Mouse (Mus musculus) heart, postnatal 25 days (tissue): ENCODE results near the gene Dock8. TPM values are rescaled to one million over a fixed set of nuclear protein-coding genes. Genes with fewer than 3 reads are reported as not detected.

Experiments
- DNase-seq: peaks from one replicate; pipeline ENCODE4 v3.0.0; 2022; ENCODE audit warnings: low spot score
- intact Hi-C: fragments of 180-260 bp; cut with DNase I; formaldehyde crosslinking; loops from one replicate; pipeline ENCODE4 v1.15.1; 2025
- total RNA-seq, 2 experiments: library from RNA; stranded (reverse); gene quantifications; 2 replicates each; pipeline ENCODE4 v1.2.3; 2021

Gene Dock8
- total RNA-seq, 2 experiments from 2014 or later, result 15.8 to 21.7 TPM

- intact Hi-C loops, result no loop called here
- no peak for DNase-seq
Observed at GRCm38 (mm10) chr19:25232032-25232431, 232.7 kb downstream of the Dock8 start.

- intact Hi-C loops, result loop anchor here (5.0 kb wide), 1 partner anchor 90 kb away; no protein-coding TSS in a partner anchor
- DNase-seq, result peak; percentile 25
Observed at GRCm38 (mm10) chr19:25236596-25237491, 237.5 kb downstream of the Dock8 start, which contains the start of gene Kank1. Kank1 (plus strand) TSS chr19:25236975.

- DNase-seq, result peak; percentile 6
- intact Hi-C loops, result loop anchor here (5.0 kb wide), 1 partner anchor 90 kb away; no protein-coding TSS in a partner anchor
Observed at GRCm38 (mm10) chr19:25237492-25238040, 238.2 kb downstream of the Dock8 start.

DNA sequence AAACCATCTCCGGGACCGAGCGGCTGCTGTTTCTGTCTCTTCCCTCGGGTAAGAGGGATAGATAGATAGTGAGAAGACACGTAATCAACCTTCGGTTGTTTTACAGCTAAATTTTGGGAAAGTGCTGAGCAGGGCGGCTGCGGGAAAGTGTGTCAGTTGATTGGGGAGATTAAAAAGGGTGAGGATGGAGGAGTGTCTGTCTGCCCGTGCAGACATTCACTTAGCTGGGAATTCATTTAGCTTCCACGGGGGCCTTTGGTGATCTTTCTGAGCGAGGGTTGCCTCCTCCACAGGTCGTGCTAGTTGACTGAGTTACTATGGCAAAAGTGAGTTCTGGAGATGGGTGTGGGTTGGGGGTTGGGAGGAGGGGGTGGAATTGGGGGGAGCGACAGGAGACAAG lies 238.8 kb downstream of the Dock8 start:
- DNase-seq, result no peak
- intact Hi-C loops, result loop anchor here (5.0 kb wide), 1 partner anchor 89 kb away; no protein-coding TSS in a partner anchor

DNA sequence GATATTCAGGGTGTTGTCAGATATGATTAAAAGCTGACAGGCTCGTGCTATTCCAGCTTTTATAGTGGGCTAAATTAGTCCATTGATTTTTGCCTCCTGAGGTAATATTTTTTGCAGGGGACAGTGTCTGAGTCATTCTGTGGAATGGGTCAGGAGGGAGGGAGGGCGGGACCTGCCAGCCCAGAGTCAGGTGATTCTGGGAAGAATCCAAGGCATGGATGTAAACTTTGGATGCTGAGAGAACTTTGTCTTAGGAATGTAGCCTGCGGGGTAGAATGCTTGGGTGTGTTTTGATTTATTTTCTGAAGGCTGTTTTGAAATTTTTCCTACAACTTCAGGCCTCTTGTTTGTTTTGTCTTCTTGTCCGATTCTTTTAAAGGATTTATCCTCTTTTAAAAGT lies 244.2 kb downstream of the Dock8 start:
- DNase-seq, result no peak
- intact Hi-C loops, result no loop called here

DNA sequence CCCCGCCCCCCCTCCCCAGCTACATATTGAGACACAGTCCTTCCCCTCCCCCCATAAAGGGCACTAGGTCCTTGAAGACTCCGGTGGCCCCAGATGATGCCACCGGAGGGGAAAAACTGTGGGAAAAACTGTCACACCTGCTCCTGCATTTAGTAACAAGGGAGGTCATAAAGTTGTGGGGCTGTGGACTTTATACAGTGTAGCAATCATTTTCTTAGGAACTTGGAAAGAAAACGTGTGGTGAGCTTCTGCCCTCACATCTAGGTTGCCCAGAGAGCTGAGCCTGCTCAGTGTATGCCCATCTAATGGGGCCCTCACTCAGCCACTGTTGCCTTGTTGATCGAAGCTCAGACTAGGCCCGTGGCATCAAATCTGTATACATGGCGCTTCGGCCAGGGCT lies 246.7 kb downstream of the Dock8 start:
- intact Hi-C loops, result no loop called here
- no peak for DNase-seq

GRCm38 (mm10) chr19:25247858-25248552 lies 248.7 kb downstream of the Dock8 start:
- no peak for DNase-seq
- intact Hi-C loops, result no loop called here

DNA sequence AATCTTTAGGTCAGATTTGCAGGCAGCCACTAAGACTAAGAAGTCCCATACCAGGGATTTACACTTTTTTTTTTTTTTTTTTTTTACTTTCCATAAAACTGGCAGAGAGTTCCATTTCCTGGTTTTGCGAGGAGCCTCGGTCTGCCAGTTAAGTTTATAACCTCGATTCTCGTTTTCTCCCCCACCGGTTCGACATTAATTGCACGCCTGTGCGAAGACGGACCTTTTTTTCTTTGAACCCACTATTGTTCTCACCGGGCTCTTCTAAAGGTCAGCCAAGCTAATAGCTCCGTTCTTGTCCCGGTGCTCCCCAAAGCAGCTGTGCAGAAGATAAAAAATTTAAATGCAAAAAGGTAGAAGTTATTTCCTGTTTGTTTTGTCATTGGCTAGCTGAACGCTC lies 249.9 kb downstream of the Dock8 start:
- intact Hi-C loops, result no loop called here
- DNase-seq, result no peak

DNA sequence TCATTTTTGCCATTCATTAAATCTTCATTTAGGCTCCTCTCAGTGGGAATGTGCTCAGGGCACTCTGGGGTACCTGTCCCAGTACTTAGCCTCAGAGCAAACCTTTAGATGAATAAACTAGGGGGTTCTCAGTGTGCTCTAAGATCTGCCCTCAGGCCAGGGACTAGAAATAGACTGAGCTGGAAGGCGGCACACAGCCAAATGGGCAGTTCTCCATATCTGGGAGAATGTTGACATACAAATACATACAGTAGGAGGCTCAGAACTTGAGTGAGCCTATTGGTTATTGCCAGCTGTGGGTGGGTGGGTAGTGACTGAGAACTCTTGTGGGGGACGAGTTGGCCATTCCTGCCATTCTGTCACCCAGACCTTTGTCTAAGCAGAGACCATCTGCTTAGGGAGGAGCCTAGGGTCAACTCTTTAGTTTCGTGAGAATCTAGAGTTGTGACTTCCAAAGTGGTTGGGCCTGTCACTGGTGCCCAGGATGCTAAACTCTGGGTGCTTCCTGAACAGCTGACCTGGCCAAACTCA lies 252.3 kb downstream of the Dock8 start:
- intact Hi-C loops, result no loop called here
- DNase-seq, result no peak

Other genes starting within 250 kb of the Dock8 start
- 10 to 100 TPM; 93.4 to 99.9 TPM for gene Pgm5, start 137.7 kb upstream of the Dock8 start, total RNA-seq
- gene Gm10053, start 123.8 kb upstream of the Dock8 start, total RNA-seq, result 1,000 to 10,000 TPM; 1,136 to 1,153 TPM
- not detected for gene Foxd4, start 98.3 kb upstream of the Dock8 start, total RNA-seq
- gene Cbwd1, start 37.9 kb upstream of the Dock8 start, total RNA-seq, result 10 to 100 TPM in 1 of 2 experiments, 1 to 10 TPM in 1; 7.8 to 10.2 TPM
- gene Kank1, start 237.4 kb downstream of the Dock8 start, total RNA-seq, result 10 to 100 TPM; 42.4 to 43.5 TPM